Mouse (Mus musculus) embryonic facial prominence, embryonic 12.5 days (tissue): ENCODE results near the gene Ap2a1. TPM values are rescaled to one million over a fixed set of nuclear protein-coding genes. Genes with fewer than 3 reads are reported as not detected.
"Not testable (repeated sequence)": the region's sequence is repeated elsewhere in the genome, so short reads cannot be mapped to it uniquely, and the experiment has no call there.

Experiments used
- ATAC-seq: fragments of 200-750 bp; cut with Nextera tagmentation; 2 replicates; pipeline ENCODE4 v1.8.0; 2017; ENCODE audit not compliant: insufficient number of reproducible peaks, insufficient read depth, low FRiP score, low TSS enrichment
- H3K27ac ChIP-seq: fragments of 300-500 bp; sonication (generic); 2 replicates; pipeline ENCODE4 v1.5.1; 2016; ENCODE audit warnings: mild to moderate bottlenecking
- H3K27me3 ChIP-seq: fragments of 300-500 bp; sonication (generic); 2 replicates; pipeline ENCODE4 v1.6.1; 2016; ENCODE audit warnings: mild to moderate bottlenecking, moderate library complexity
- H3K36me3 ChIP-seq: fragments of 300-500 bp; sonication (generic); 2 replicates; pipeline ENCODE4 v1.6.1; 2016; ENCODE audit warnings: mild to moderate bottlenecking
- H3K4me1 ChIP-seq: fragments of 300-500 bp; sonication (generic); 2 replicates; pipeline ENCODE4 v1.6.1; 2016
- H3K4me2 ChIP-seq: fragments of 300-500 bp; sonication (generic); replicated peaks from 2 replicates; pipeline ENCODE4 v1.6.1; 2016; ENCODE audit warnings: mild to moderate bottlenecking, moderate library complexity
- H3K4me3 ChIP-seq: fragments of 300-500 bp; sonication (generic); 2 replicates; pipeline ENCODE4 v1.5.1; 2016; ENCODE audit warnings: mild to moderate bottlenecking
- H3K9ac ChIP-seq: fragments of 300-500 bp; sonication (generic); 2 replicates; pipeline ENCODE4 v1.6.1; 2016; ENCODE audit warnings: mild to moderate bottlenecking, moderate library complexity
- H3K9me3 ChIP-seq: fragments of 300-500 bp; sonication (generic); 2 replicates; pipeline ENCODE4 v1.6.1; 2016; ENCODE audit warnings: mild to moderate bottlenecking, moderate library complexity
- WGBS: fragments of 180-500 bp; shearing (Covaris S2); methylation state at CpG from one replicate; pipeline ENCODE4 v1.1.7; 2016; 5-methylcytosine and 5-hydroxymethylcytosine counted together
- polyA plus RNA-seq: library from polyadenylated mRNA; unstranded; fragments of >200 nt; fragmentation: Nextera tagmentation; extraction: Ambion mirVana; gene quantifications from 2 replicates; pipeline ENCODE4 v1.2.1, GENCODE M21; 2016

Ap2a1 gene
- polyA plus RNA-seq, 1 experiment from 2014 or later = 84.7 TPM

DNA sequence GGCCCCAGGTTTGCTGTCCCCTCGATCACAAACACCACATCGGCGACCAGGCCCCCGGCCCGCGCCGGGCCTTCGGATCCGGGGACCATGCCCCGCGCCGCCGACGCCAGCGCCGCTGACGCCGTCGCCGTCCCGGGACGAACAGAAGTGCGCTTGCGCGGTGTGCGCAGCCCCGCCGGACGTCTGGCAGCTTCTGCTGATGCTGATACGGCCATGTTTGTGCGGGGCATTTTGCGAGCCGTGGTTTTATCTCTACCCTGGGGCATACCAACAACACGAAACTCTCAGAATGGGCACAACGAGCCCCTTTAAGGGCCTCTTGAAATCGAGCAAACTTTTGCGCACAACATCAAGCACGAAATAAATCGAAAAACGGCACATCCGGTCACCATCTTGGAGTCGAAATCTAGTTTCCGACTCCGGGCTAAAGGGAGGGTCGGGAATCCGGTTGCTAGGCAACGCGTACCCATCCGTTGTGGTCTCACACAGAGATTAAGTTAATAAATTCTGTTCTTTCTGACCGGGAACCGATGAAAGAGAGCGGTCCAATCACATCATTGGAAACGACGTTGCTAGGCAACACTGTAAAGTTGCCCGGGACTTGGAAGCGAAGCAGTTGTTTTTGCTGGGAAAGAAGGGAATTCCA lies 36.9 kb downstream of the Ap2a1 start, which contains the start of gene Med25:
Gene Med25 (minus strand): TSS at position 437 of the 646 bp plus-strand sequence.
- Histone ChIP-seq H3K4me2 (peak within 1 kb of the TSS; percentile 91), H3K9ac (peak within 1 kb of the TSS; percentile 80), H3K9me3 (no peaks in the 10 kb centered on the region), H3K4me1 (peaks cover 39% of the 10 kb centered on the region), H3K27ac (peak within 1 kb of the TSS; percentile 94), H3K4me3 (peak within 1 kb of the TSS; percentile 68), H3K27me3 (no peaks in the 10 kb centered on the region), H3K36me3 (peaks cover 28% of the 10 kb centered on the region)
- WGBS = under 1% methylated on average over 56 of the region's 56 CpGs
- ATAC-seq = peak; percentile 68

DNA sequence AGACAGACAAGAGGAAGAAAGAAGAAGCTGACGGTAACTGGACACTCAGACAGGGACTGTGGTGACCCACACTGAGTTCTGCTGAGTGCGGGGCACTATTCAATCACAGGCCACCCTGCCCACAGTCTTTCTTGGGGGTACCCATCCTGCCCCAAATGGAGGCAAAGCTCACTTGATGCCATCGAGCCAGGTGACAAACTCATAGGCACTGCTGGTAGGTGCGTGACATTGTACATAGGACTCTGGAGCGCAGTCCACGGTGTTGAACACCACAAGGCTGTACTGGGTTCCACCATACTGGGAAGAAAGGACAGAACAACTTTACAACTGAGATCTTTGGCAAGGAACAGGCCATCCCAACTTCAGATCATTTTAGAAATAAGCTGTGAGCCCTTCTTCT lies 37.7 kb downstream of the Ap2a1 start:
- H3K27me3 ChIP-seq = no peaks in the 10 kb centered on the region
- peak overlapping the region; percentile 93; the same call in 1 of the 2 replicates for H3K27ac ChIP-seq
- peaks cover 31% of the 10 kb centered on the region for H3K4me1 ChIP-seq
- no peaks in the 10 kb centered on the region for H3K9me3 ChIP-seq
- peak overlapping the region; percentile 68 for H3K4me3 ChIP-seq
- 25% methylated on average over 6 of the region's 6 CpGs for whole genome bisulfite sequencing
- H3K9ac ChIP-seq = peak overlapping the region; percentile 80
- no peak for ATAC-seq
- H3K36me3 ChIP-seq = peaks cover 36% of the 10 kb centered on the region
- peak overlapping the region; percentile 91 for H3K4me2 ChIP-seq

DNA sequence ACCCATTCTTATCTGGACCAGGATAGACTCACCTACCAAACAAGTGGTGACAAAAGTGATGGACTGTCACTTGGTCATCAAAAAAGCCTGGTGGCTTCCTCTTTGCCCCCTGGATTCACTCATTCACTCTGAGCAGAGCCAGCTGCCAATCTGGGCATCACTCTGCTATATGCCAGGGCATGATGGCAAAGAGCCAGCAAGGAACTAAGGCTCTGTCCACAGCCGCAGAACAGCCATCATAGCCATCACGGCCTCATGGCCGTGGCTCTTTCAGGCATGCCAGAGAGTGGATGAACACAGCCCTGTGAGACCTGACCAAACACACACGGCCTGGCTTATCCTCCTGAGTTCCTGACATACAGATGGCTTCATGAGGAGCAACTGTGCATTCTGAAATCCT lies 38.6 kb downstream of the Ap2a1 start:
- ATAC-seq = no peak
- Histone ChIP-seq H3K4me2 (peak overlapping the region; percentile 91), H3K4me3 (peak overlapping the region; percentile 68), H3K9ac (0 out of 2 replicates have a peak overlapping the region, but pooled peaks have one; percentile 80), H3K27ac (no peak overlapping the region), H3K9me3 (no peaks in the 10 kb centered on the region), H3K27me3 (no peaks in the 10 kb centered on the region), H3K36me3 (peaks cover 45% of the 10 kb centered on the region), H3K4me1 (peaks cover 29% of the 10 kb centered on the region)
- WGBS = 89% methylated on average over 4 of the region's 4 CpGs

DNA sequence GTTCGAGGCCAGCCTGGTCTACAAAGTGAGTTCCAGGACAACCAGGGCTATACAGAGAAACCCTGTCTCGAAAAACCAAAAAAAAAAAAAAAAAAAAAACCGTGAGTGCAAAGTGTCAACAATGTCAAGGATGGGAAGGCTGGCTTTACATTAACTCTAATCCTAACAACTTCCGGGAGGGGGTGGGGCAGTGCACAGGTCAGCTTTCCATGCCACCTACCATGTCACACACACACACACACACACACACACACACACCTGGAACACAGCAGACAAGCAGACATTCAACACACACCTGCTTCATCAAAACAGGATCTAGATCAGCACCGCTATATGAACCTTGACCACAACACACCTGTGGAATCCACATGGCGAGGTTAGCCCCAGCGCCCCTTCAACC lies 39.1 kb downstream of the Ap2a1 start:
- Histone ChIP-seq H3K27me3 (no peaks in the 10 kb centered on the region), H3K4me1 (peaks cover 28% of the 10 kb centered on the region), H3K4me2 (0 out of 2 replicates have a peak overlapping the region, but pooled peaks have one; percentile 91), H3K4me3 (no peak overlapping the region), H3K36me3 (peaks cover 50% of the 10 kb centered on the region), H3K9me3 (no peaks in the 10 kb centered on the region), H3K27ac (no peak overlapping the region), H3K9ac (no peak overlapping the region)
- 82% methylated on average over 7 of the region's 7 CpGs for WGBS
- ATAC-seq = no peak

DNA sequence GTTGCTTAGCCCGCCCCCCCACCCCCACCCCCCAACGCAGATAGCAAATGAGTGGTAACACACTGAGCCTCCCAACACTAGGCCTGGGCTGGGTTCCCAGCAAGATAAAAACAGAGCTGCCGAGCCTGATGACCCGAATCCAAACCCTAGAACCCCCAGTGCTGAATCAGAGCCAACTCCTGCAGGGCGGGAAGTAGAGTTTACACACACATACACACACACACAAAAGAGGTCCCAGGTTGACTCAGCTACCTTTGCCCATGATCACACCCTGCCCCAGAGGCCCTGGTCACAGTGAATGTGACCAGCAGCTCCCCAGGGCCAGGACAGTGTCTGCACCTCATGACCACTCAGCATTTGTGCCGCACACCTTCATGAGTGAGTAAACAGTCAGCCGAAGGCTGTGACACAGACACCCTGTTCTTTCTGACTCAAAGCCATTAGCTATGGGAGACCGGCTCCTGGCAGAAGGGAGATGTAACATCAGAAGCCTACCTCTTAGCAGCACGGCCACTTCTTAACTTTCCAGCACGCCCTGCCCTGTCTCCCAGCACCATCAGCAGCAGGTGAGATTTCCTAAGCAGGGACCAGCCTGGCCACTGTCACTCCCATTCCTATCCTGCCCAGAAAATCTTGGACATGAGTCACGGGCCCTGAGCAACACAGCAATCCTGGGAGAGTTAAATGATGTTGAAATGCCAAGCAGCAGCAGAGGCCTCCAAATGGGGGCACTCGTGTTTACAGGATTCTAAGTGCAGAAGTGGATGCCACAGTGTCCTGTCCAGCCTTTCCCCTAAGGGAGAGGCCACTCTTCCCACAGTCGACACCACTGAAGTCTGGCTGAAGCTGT lies 40.8 kb downstream of the Ap2a1 start:
- H3K9me3 ChIP-seq = no peaks in the 10 kb centered on the region
- H3K4me1 ChIP-seq = peaks cover 18% of the 10 kb centered on the region
- 90% methylated on average over 13 of the region's 13 CpGs for WGBS
- no peaks in the 10 kb centered on the region for H3K27me3 ChIP-seq
- H3K4me3 ChIP-seq = no peak overlapping the region
- no peak for ATAC-seq
- H3K4me2 ChIP-seq = no peak overlapping the region
- H3K9ac ChIP-seq = no peak overlapping the region
- peaks cover 65% of the 10 kb centered on the region for H3K36me3 ChIP-seq
- no peak overlapping the region for H3K27ac ChIP-seq

DNA sequence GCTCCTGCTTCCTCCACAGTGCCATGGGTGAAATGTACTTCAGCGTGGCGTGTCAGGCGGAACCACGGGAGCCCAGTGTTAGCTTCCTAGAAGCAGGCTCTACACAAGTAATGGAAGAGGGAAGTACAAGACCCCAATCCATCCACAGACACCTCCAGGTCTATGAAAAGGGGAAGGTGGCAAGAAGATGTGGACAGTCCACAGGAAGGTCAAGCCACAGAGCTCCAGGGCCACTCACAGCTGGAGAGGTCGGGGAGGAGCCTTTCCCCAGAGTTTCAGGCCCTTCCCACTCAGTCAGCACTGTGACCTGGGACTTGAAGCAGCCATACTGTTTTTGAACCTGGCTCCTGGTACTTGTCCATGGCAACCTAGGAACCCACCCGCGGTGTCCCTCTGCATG lies 42.3 kb downstream of the Ap2a1 start:
- Histone ChIP-seq H3K4me1 (peaks cover 13% of the 10 kb centered on the region), H3K9ac (no peak overlapping the region), H3K27ac (no peak overlapping the region), H3K36me3 (peaks cover 78% of the 10 kb centered on the region), H3K27me3 (no peaks in the 10 kb centered on the region), H3K4me2 (no peak overlapping the region), H3K4me3 (no peak overlapping the region), H3K9me3 (no peaks in the 10 kb centered on the region)
- ATAC-seq = no peak
- 86% methylated on average over 7 of the region's 7 CpGs for WGBS

DNA sequence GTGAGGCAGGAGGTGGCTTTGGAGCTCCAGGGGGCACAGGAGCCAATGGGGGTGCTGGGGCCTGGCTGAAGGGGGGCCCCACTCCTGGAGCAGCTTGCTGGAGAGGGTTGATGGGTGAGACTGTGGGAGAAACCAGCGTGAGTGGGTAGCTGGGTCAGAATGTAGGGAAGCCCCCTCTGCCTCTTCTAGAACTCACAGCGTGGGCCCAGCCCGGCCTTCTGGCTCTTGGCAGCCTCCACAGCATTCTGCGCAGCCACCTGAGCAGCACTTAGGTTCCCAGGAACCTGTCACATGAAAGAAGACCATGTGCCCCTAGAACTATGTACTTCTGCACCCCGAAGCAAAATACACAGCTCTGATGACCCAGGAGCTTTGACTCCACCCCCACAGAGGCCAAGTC lies 44.7 kb downstream of the Ap2a1 start:
- H3K4me1 ChIP-seq = no peaks in the 10 kb centered on the region
- no peak overlapping the region for H3K9ac ChIP-seq
- H3K4me3 ChIP-seq = no peak overlapping the region
- no peaks in the 10 kb centered on the region for H3K9me3 ChIP-seq
- peaks cover 91% of the 10 kb centered on the region for H3K36me3 ChIP-seq
- H3K27me3 ChIP-seq = no peaks in the 10 kb centered on the region
- WGBS = 95% methylated on average over 5 of the region's 5 CpGs
- no peak overlapping the region for H3K27ac ChIP-seq
- H3K4me2 ChIP-seq = no peak overlapping the region
- ATAC-seq = no peak

DNA sequence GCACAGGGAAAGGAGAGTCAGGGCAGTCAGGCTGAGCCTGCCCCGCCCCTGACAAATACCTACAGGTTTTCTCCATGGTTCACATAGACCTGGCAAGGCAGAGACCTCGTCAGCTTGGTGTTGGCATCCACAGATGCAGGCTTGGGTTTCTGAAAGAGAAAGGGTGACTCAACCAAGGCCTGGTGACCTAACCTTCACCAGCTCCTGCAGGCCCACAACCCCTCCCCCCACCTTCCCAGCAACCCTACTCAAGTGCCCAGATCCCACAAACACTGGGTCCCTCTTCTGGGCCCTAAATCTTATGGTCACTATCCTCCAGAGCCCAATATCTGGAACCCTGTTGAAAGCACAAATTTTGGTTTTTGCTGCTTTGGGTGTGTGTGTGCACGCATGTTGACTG lies 46.3 kb downstream of the Ap2a1 start:
- no peak for ATAC-seq
- 89% methylated on average over 3 of the region's 3 CpGs for WGBS
- no peak overlapping the region for H3K9ac ChIP-seq
- H3K4me3 ChIP-seq = no peak overlapping the region
- H3K4me2 ChIP-seq = no peak overlapping the region
- H3K36me3 ChIP-seq = peaks cover 91% of the 10 kb centered on the region
- no peak overlapping the region for H3K27ac ChIP-seq
- H3K4me1 ChIP-seq = no peaks in the 10 kb centered on the region
- H3K9me3 ChIP-seq = no peaks in the 10 kb centered on the region
- no peaks in the 10 kb centered on the region for H3K27me3 ChIP-seq

DNA sequence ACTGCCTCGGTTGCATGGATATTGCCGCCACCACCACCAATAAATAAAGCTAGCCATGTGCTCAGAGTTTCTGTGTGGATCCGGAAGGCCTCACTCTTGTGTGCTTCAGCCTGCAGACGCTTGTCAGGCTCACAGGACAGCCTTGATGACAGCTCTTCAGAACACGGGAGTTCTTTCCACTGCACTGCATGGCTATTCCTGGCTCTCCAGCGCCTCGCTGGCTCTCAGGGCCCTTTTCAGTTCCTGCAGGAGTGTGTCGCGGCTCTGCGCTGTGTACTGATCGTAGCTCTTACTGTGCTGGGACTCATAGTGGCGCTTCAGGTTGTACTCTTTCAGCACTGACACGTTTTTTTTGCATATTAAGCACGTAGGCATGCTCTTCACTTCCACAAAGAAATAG lies 51.5 kb downstream of the Ap2a1 start:
- WGBS = 90% methylated on average over 14 of the region's 14 CpGs
- Histone ChIP-seq H3K9ac (no peak overlapping the region), H3K4me3 (no peak overlapping the region), H3K36me3 (peaks cover 68% of the 10 kb centered on the region), H3K9me3 (no peaks in the 10 kb centered on the region), H3K4me2 (no peak overlapping the region), H3K4me1 (no peaks in the 10 kb centered on the region), H3K27me3 (no peaks in the 10 kb centered on the region), H3K27ac (no peak overlapping the region)
- ATAC-seq = no peak

DNA sequence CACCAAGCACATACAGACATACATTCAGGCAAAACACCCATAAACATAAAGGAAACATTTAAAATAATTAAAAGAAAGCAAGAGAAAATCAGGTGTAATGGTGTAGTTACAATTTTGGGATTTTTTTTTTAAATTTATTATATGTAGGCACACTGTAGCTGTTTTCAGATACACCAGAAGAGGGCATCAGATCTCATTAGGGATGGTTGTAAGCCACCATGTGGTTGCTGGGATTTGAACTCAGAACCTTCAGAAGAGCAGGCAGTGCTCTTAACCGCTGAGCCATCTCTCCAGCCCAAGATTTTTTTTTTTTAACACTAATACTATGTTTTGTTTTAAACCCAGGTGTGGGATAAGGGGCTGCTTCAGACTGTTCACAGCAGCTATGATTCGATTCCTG lies 57.5 kb downstream of the Ap2a1 start:
- H3K27ac ChIP-seq = 0 out of 2 replicates have a peak overlapping the region, but pooled peaks have one; percentile 11
- WGBS = 86% methylated on average over 2 of the region's 2 CpGs
- not testable (repeated sequence) for H3K9me3 ChIP-seq

DNA sequence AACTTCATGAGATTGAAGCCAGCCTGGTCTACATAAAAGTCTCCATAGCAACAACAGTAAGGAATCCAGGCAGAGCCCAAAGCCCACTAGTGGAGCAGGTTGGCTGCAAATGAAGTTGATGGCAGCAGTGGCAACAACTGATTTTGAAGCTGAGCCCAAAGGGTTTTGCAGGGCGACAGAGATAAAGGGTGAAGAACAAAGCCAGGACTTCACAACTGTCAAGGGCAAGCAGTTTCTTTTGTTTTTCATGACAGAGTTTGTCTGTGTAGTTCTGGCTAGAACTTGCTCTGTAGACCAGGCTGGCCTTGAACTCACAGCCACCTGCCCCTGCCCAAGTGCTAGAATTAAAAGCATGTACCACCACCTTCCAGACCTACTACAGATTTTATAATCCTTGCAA lies 58.1 kb downstream of the Ap2a1 start:
- no peaks in the 10 kb centered on the region for H3K9me3 ChIP-seq

More for the DNA sequence above, 57.5 kb downstream of the Ap2a1 start:
- not testable (repeated sequence) for H3K27me3 ChIP-seq, H3K9ac ChIP-seq, ATAC-seq, H3K4me2 ChIP-seq, H3K4me3 ChIP-seq
- H3K36me3 ChIP-seq = peaks cover 13% of the 10 kb centered on the region
- peaks cover 23% of the 10 kb centered on the region for H3K4me1 ChIP-seq

DNA sequence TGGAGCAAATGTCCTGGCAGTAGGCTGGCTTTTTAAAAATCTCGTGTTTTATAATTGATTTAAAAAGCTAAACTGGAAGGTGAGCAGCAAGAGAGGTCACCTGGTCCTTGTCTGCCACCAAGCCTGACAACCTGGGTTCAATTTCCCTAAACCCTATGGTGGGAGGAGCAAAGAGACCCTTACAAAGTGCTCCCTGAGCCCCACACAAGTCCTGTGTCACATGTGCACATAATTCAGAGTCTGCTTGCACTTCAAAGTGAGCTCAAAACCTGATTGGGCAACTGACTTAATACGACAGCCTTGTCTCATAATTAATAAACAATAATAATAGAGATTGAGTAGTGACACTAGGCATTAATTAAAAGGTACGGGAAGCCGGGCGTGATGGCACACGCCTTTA lies 58.7 kb downstream of the Ap2a1 start:
- Histone ChIP-seq H3K4me1 (peaks cover 34% of the 10 kb centered on the region), H3K9me3 (no peaks in the 10 kb centered on the region), H3K27ac (peak overlapping the region; percentile 100; the same call in 1 of the 2 replicates), H3K4me3 (peak overlapping the region; percentile 86), H3K9ac (peak overlapping the region; percentile 52), H3K27me3 (no peaks in the 10 kb centered on the region), H3K4me2 (peak overlapping the region; percentile 95), H3K36me3 (peaks cover 17% of the 10 kb centered on the region)
- 82% methylated on average over 6 of the region's 6 CpGs for WGBS
- no peak for ATAC-seq

More for the DNA sequence above, 58.1 kb downstream of the Ap2a1 start:
- H3K4me1 ChIP-seq = peaks cover 29% of the 10 kb centered on the region
- no peak overlapping the region for H3K4me2 ChIP-seq
- ATAC-seq = no peak
- no peak overlapping the region for H3K27ac ChIP-seq
- H3K36me3 ChIP-seq = peaks cover 14% of the 10 kb centered on the region
- 80% methylated on average over 1 of the region's 1 CpGs for WGBS
- H3K9ac ChIP-seq = no peak overlapping the region
- H3K27me3 ChIP-seq = no peaks in the 10 kb centered on the region
- H3K4me3 ChIP-seq = no peak overlapping the region
